Mouse (Mus musculus) layer of hippocampus, adult 8-10 months (tissue): Measurements from ENCODE around the gene Slc44a3. TPM values are rescaled to one million over a fixed set of nuclear protein-coding genes. Genes with fewer than 3 reads are reported as not detected.
A peak's percentile ranks its signal among the peaks of the same experiment; 100 is the strongest.

ENCODE experiments used
- DNase-seq, 2 experiments: peaks; one replicate each; pipeline ENCODE4 v3.0.0; 2022; ENCODE audit warnings: low spot score in 2 of 2
- total RNA-seq, 4 experiments: library from RNA; stranded (reverse); gene quantifications; 2 replicates each; pipeline ENCODE4 v1.2.4; 2022

The Slc44a3 gene
- total RNA-seq, 4 experiments from 2014 or later: 0.27 to 0.72 TPM; not detected in 2

- no peak for DNase-seq
Measured at GRCm38 (mm10) chr3:121428230-121428629, 104.0 kb downstream of the Slc44a3 start.

- peak; percentile 58 to 69 for DNase-seq
Measured at GRCm38 (mm10) chr3:121427520-121427908, 104.7 kb downstream of the Slc44a3 start.

- DNase-seq: peak; percentile 46 to 65
Measured at GRCm38 (mm10) chr3:121426621-121427519, 105.3 kb downstream of the Slc44a3 start.

- peak; percentile 75 to 82 for DNase-seq
Measured at GRCm38 (mm10) chr3:121425861-121426620, 106.2 kb downstream of the Slc44a3 start, which contains the start of gene Cnn3. Gene Cnn3 (plus strand): TSS chr3:121426497.

- no peak for DNase-seq
Measured at GRCm38 (mm10) chr3:121422405-121422804, 109.8 kb downstream of the Slc44a3 start.

- DNase-seq: no peak
Measured at GRCm38 (mm10) chr3:121418850-121419435, 113.3 kb downstream of the Slc44a3 start.

- DNase-seq: no peak
Measured at GRCm38 (mm10) chr3:121418251-121418601, 114.0 kb downstream of the Slc44a3 start.

GRCm38 (mm10) chr3:121417379-121418250 is 114.6 kb downstream of the Slc44a3 start:
- no peak for DNase-seq

GRCm38 (mm10) chr3:121416171-121417154 is 115.7 kb downstream of the Slc44a3 start:
- DNase-seq: no peak

GRCm38 (mm10) chr3:121411450-121411849 is 120.8 kb downstream of the Slc44a3 start:
- DNase-seq: no peak

Other genes with a start within 250 kb of the Slc44a3 start
- 10 to 100 TPM; 27.8 to 41.1 (median 33.5) TPM for gene Tmem56, start 249.3 kb downstream of the Slc44a3 start, total RNA-seq
- 10 to 100 TPM; 11.3 to 14.0 (median 12.9) TPM for gene Alg14, start 240.6 kb downstream of the Slc44a3 start, total RNA-seq
- 100 to 1,000 TPM in 2 of 4 experiments, 10 to 100 TPM in 2; 93.0 to 179 (median 135) TPM for gene Cnn3, start 105.9 kb downstream of the Slc44a3 start, total RNA-seq
- not detected for gene 4930432M17Rik, start 138.4 kb upstream of the Slc44a3 start, total RNA-seq
- gene F3, start 191.1 kb upstream of the Slc44a3 start, total RNA-seq: 10 to 100 TPM; 57.8 to 68.3 (median 62.2) TPM